Mouse (Mus musculus) heart, embryonic 13.5 days (tissue): ENCODE results near the gene Slc10a6. TPM values are rescaled to one million over a fixed set of nuclear protein-coding genes. Genes with fewer than 3 reads are reported as not detected.

ENCODE experiments used
- ATAC-seq: fragments of 200-750 bp; cut with Nextera tagmentation; 2 replicates; pipeline ENCODE4 v1.8.0; 2017; ENCODE audit warnings: moderate TSS enrichment; ENCODE audit not compliant: insufficient number of reproducible peaks, low FRiP score, low TSS enrichment; ENCODE audit errors: extremely low read depth
- H3K27ac ChIP-seq: fragments of 300-500 bp; sonication (generic); replicated peaks from 2 replicates; pipeline ENCODE4 v1.5.1; 2015; ENCODE audit warnings: moderate library complexity, mild to moderate bottlenecking, inconsistent platforms
- H3K27me3 ChIP-seq: fragments of 300-500 bp; sonication (generic); replicated peaks from 2 replicates; pipeline ENCODE4 v1.6.1; 2015; ENCODE audit warnings: mild to moderate bottlenecking, inconsistent platforms
- H3K36me3 ChIP-seq: fragments of 300-500 bp; sonication (generic); 2 replicates; pipeline ENCODE4 v1.6.1; 2015; ENCODE audit warnings: mild to moderate bottlenecking, inconsistent platforms
- H3K4me1 ChIP-seq: fragments of 300-500 bp; sonication (generic); 2 replicates; pipeline ENCODE4 v1.6.1; 2015; ENCODE audit warnings: inconsistent platforms
- H3K4me2 ChIP-seq: fragments of 300-500 bp; sonication (generic); 2 replicates; pipeline ENCODE4 v1.6.1; 2015; ENCODE audit warnings: inconsistent platforms, mild to moderate bottlenecking, moderate library complexity
- H3K4me3 ChIP-seq: fragments of 300-500 bp; sonication (generic); 2 replicates; pipeline ENCODE4 v1.5.1; 2015; ENCODE audit warnings: moderate library complexity, mild to moderate bottlenecking, inconsistent platforms
- H3K9ac ChIP-seq: fragments of 300-500 bp; sonication (generic); 2 replicates; pipeline ENCODE4 v1.6.1; 2015; ENCODE audit warnings: inconsistent platforms, mild to moderate bottlenecking, moderate library complexity
- H3K9me3 ChIP-seq: fragments of 300-500 bp; sonication (generic); 2 replicates; pipeline ENCODE4 v1.6.1; 2016; ENCODE audit warnings: inconsistent platforms
- WGBS: fragments of 180-500 bp; shearing (Covaris S2); methylation state at CpG from one replicate; pipeline ENCODE4 v1.1.7; 2015; ENCODE audit warnings: mixed read lengths; 5-methylcytosine and 5-hydroxymethylcytosine counted together
- polyA plus RNA-seq: library from polyadenylated mRNA; unstranded; fragments of >200 nt; fragmentation: Nextera tagmentation; extraction: Ambion mirVana; gene quantifications from 2 replicates; pipeline ENCODE4 v1.2.1, GENCODE M21; 2015

Gene Slc10a6
- polyA plus RNA-seq, 1 experiment from 2014 or later, result 0.49 TPM

DNA sequence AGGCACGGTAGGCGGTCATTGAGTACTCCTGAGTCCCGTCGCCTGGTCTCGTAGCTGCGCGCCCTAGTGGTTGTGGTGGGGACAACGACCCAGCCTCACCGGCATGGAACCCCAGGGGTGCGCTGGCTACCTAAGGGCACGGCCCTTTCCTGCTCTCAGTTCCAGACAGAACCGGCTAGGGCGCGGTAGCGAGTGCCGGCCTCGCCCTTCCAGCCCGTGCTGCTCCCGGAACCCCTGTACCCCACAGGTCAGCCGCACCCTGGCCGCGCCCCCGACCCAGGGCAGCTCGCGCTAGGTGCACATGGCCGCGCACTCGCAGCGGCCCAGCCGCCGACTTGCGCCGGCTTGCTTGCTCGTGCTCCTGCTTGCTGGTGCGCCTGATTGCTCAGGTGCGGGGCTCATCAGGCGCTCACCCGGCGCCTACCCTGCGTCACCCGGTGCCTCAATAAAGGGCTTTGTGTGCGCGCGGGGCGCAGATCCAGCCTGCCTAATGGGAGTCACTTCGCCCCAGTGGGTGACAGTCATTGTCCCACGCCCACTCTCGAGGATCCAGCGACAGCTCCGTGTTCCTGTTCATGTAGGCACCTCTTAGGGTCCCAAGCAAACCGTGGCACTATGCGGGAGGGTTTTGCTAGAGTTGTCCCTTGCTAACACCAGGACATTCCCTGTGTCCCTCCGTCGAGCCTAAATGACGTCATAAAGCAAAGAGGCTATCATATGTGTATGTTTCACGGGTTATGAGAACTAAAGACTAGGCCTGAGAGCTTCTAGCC, 26.3 kb upstream of the Slc10a6 start, which contains the start of gene 1700016H13Rik:
Gene 1700016H13Rik, minus strand, starts transcription at position 665 of the 773 bp plus-strand sequence.
- Histone ChIP-seq H3K4me2 (peak within 1 kb of the TSS; percentile 96), H3K4me1 (peaks cover 2% of the 10 kb centered on the region; the same call in 1 of the 2 replicates), H3K36me3 (no peaks in the 10 kb centered on the region), H3K9ac (peak within 1 kb of the TSS; percentile 84), H3K27ac (no peak within 1 kb of the TSS), H3K27me3 (peaks cover 6% of the 10 kb centered on the region; the same call in 1 of the 2 replicates), H3K4me3 (peak within 1 kb of the TSS; percentile 67), H3K9me3 (no peaks in the 10 kb centered on the region)
- peak; percentile 14; the same call in 1 of the 2 replicates for ATAC-seq
- WGBS, result under 1% methylated on average over 52 of the region's 56 CpGs

DNA sequence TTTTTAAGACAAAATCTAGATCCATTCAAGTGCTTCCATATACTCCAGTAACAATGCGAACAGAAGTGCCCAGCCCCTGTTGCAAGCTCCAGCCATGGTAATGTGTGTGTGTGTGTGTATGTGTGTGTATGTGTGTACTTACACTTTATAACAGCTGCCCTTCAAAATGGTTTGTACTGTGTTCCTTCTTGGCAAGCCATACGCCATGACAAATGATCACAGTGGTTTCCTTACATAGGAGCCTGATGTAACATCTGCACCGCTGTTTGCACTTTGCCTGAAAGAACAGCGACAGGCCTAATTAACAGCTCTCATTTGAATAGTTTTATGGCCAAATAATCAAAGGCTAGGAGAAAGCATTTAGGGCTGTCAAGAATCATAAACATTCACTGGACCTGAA, 25.6 kb upstream of the Slc10a6 start:
- Histone ChIP-seq H3K27ac (no peak overlapping the region), H3K4me1 (peaks cover 2% of the 10 kb centered on the region; the same call in 1 of the 2 replicates), H3K4me3 (peak overlapping the region; percentile 67), H3K9me3 (no peaks in the 10 kb centered on the region), H3K27me3 (peaks cover 6% of the 10 kb centered on the region; the same call in 1 of the 2 replicates), H3K36me3 (no peaks in the 10 kb centered on the region), H3K4me2 (peak overlapping the region; percentile 96), H3K9ac (no peak overlapping the region)
- 82% methylated on average over 4 of the region's 4 CpGs for WGBS
- ATAC-seq, result no peak

DNA sequence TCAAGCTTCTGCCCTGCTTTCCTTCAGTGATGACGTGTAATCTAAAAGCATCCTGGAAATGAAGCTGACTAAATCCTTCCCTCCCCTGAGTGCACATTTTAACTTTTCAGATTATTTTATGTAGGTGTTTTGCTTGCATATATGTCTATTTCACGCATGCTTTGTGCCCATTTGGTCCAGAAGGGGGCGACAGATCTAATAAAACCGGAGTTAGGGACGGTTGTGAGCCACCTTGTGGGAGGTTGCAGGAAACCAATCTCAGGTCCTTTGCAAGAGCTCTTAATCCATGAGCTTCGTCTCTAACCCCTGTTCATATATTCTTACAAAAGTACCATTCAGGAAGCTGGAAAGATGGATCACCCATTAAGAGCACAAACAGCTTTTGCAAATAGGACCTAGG, 25.0 kb upstream of the Slc10a6 start:
- Histone ChIP-seq H3K4me3 (no peak overlapping the region), H3K27ac (no peak overlapping the region), H3K9ac (no peak overlapping the region), H3K4me2 (no peak overlapping the region), H3K27me3 (peaks cover 6% of the 10 kb centered on the region; the same call in 1 of the 2 replicates), H3K9me3 (no peaks in the 10 kb centered on the region), H3K36me3 (no peaks in the 10 kb centered on the region), H3K4me1 (peaks cover 2% of the 10 kb centered on the region; the same call in 1 of the 2 replicates)
- WGBS, result 32% methylated on average over 6 of the region's 6 CpGs
- ATAC-seq, result no peak

DNA sequence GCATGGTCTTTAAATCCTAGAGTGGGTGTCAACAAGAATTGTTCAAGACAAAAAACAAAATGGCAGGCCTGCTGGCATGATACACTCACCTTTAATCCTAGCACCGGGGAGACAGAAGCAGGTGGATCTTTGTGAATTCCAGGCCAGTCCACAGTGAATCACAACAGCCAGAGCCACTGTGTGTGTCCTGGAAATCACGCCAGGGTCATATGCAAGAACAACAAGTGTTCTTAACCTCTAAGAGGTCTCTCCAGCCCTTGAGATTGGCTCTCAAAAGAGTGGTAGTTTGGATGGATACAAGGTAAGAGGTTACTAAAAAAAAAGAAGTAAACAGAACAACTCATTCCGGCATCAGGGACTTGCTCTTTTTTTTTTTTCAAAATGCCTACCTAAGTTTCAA, 18.1 kb upstream of the Slc10a6 start:
- whole genome bisulfite sequencing, result 77% methylated on average over 3 of the region's 3 CpGs
- no peak overlapping the region for H3K9ac ChIP-seq
- H3K36me3 ChIP-seq, result no peaks in the 10 kb centered on the region
- H3K27me3 ChIP-seq, result no peaks in the 10 kb centered on the region
- 0 out of 2 replicates have a peak, but pooled peaks cover 4% of the 10 kb centered on the region for H3K4me1 ChIP-seq
- no peak overlapping the region for H3K4me2 ChIP-seq
- no peak for ATAC-seq
- H3K4me3 ChIP-seq, result no peak overlapping the region
- no peaks in the 10 kb centered on the region for H3K9me3 ChIP-seq
- H3K27ac ChIP-seq, result no peak overlapping the region

DNA sequence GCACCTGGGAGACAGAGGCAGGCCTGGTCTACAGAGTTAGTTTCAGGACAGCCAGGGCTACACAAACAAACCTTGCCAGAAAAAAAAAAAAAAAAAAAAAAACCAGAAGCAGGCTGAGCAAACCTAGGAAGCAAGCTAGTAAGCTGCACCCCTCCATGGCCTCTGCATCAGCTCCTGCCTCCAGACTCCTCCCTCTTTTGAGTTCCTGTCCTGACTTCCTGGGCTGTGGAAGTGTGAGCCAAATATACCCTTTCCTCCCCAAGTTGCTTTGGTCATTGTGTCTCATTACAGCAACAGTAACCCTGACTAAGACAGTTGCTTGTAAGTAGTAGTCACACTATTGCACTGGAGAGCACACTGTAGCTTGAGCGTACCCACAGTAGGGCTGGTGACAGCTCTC, 15.0 kb upstream of the Slc10a6 start:
- WGBS, result 92% methylated on average over 1 of the region's 1 CpGs
- H3K9ac ChIP-seq, result no peak overlapping the region
- no peaks in the 10 kb centered on the region for H3K9me3 ChIP-seq
- H3K4me1 ChIP-seq, result 0 out of 2 replicates have a peak, but pooled peaks cover 4% of the 10 kb centered on the region
- no peak overlapping the region for H3K4me3 ChIP-seq
- no peak overlapping the region for H3K4me2 ChIP-seq
- H3K27ac ChIP-seq, result no peak overlapping the region
- H3K27me3 ChIP-seq, result no peaks in the 10 kb centered on the region
- no peak for ATAC-seq
- H3K36me3 ChIP-seq, result no peaks in the 10 kb centered on the region

DNA sequence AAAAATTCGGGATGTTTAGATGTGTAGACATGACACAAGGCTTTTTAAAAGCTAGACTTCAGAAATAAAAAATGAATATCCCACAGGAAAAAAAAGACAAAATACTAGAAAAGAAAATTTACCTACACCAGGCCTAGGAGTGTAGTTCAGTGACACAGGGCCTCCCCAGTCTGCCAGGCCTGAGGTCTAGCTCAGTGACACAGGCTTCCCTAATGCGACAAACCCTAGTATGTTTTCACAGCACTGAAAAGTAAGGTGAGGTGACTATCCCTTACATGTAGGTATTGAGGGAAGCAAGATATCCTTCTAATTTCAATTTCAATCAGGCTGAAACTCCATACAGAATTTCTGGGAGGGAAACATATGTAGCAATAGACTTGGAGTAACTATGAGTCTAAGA, 8.0 kb upstream of the Slc10a6 start:
- no peak overlapping the region for H3K4me2 ChIP-seq
- H3K4me1 ChIP-seq, result no peaks in the 10 kb centered on the region
- H3K9me3 ChIP-seq, result no peaks in the 10 kb centered on the region
- no peak overlapping the region for H3K4me3 ChIP-seq
- ATAC-seq, result no peak
- H3K36me3 ChIP-seq, result no peaks in the 10 kb centered on the region
- no peaks in the 10 kb centered on the region for H3K27me3 ChIP-seq
- H3K9ac ChIP-seq, result no peak overlapping the region
- no peak overlapping the region for H3K27ac ChIP-seq
- 75% methylated on average over 2 of the region's 2 CpGs for WGBS

DNA sequence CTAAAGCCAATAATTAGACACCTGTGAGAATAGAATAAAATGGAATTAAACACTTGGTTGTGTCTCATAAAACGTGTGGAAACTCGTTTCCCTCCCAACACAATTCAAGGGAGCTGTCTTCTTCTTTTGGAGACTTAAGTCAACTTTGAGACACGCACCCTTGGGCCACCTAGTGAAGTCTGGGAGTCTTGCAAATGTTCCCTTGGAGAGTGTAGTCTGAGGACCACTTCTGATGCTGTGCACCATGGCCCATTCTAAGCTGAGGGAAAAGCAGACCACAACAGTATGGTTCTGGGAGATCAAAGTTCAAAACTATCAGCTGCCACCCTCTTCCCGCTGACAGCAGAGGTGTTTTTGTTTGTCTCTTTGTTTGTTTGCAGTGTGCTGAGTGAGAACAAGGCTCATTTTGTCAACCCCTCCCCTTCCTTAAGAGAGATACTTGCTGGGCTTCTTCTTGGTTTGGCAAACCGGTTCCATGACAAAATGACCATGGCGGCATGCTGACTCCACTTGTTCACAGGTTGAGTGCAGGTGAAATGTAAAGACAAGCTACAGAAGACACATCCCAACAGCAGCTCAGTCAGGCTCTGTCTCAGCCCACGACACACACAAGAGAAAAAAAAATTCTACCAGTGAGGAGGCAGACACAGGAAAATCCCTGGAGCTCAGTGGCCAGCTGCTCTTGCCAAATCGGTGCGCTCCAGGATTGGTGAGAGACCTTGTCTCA, 814 bp upstream of the Slc10a6 start:
- H3K36me3 ChIP-seq, result no peaks in the 10 kb centered on the region
- no peaks in the 10 kb centered on the region for H3K27me3 ChIP-seq
- peaks cover 39% of the 10 kb centered on the region for H3K4me1 ChIP-seq
- H3K9me3 ChIP-seq, result no peaks in the 10 kb centered on the region
- H3K27ac ChIP-seq, result peak overlapping the region; percentile 79
- ATAC-seq, result no peak
- 59% methylated on average over 9 of the region's 9 CpGs for WGBS
- no peak overlapping the region; the same call in 1 of the 2 replicates for H3K9ac ChIP-seq
- peak overlapping the region; percentile 48 for H3K4me2 ChIP-seq
- H3K4me3 ChIP-seq, result no peak overlapping the region

DNA sequence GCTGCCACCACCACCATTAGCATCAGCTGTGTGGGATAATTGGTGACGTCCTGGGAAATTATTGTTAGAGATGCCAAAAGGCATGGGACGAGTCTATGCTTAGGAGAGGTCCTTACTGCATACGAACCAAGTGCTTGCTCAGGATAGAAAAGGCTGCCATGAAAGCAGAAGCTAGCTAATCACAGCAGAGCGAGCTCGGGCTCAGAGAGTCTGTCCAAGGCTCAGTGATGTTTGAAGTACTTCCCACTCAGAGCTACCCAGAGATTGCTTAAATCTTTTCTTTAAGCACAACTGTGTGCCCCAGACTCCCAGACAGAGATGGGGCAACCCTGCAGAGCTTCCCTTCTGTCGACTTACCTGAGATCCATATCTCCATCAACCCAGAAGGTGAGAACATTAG, 704 bp downstream of the Slc10a6 start:
- Histone ChIP-seq H3K4me1 (peaks cover 40% of the 10 kb centered on the region), H3K4me2 (0 out of 2 replicates have a peak overlapping the region, but pooled peaks have one; percentile 48), H3K9ac (no peak overlapping the region), H3K36me3 (no peaks in the 10 kb centered on the region), H3K27me3 (no peaks in the 10 kb centered on the region), H3K4me3 (no peak overlapping the region), H3K27ac (peak overlapping the region; percentile 79), H3K9me3 (no peaks in the 10 kb centered on the region)
- WGBS, result 68% methylated on average over 6 of the region's 6 CpGs
- ATAC-seq, result no peak

DNA sequence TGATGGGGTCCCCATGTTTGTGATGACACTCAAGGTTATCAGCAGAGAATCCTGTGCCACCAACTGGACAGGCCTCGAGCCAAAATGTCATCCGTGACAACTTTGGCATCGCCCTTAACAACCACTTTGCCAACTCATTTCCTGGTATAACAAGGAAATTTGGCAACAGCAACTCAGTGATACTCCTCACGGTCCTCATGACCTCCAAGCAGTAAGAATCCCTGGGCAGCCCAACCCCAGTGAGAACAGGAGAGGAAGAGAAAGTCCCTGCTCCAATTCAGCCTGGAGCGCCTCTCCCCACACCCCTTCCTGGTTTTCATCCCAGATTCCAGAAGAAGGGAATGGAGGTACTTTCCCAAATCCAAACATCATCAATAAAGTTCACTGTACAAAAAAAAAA, 4.4 kb downstream of the Slc10a6 start:
- Histone ChIP-seq H3K4me2 (no peak overlapping the region), H3K9me3 (no peaks in the 10 kb centered on the region), H3K4me3 (no peak overlapping the region), H3K9ac (no peak overlapping the region), H3K36me3 (no peaks in the 10 kb centered on the region), H3K4me1 (peaks cover 60% of the 10 kb centered on the region), H3K27ac (no peak overlapping the region), H3K27me3 (no peaks in the 10 kb centered on the region)
- 82% methylated on average over 5 of the region's 5 CpGs for WGBS
- no peak for ATAC-seq

DNA sequence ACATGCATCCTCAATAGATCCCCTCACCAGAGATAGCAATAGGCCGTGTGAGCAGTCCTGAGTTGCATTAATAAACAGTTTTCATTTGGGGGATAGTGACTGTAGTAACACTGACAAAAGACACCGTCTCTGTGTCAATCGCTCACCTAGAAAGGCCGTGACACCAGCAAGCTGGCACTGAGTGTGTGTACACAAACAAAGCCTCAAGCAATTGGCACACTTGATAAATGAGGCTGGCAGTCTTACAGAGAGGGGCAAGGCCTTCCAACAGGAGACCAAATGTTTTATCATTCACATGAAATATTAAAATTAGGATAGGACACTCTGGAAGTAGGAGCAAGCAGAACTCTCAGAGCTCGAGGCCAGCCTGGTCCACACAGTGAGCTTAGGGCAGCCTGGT, 6.9 kb downstream of the Slc10a6 start:
- no peak overlapping the region for H3K27ac ChIP-seq
- whole genome bisulfite sequencing, result 76% methylated on average over 5 of the region's 5 CpGs
- no peaks in the 10 kb centered on the region for H3K9me3 ChIP-seq
- H3K4me3 ChIP-seq, result no peak overlapping the region
- no peaks in the 10 kb centered on the region for H3K27me3 ChIP-seq
- no peak overlapping the region for H3K4me2 ChIP-seq
- no peaks in the 10 kb centered on the region for H3K36me3 ChIP-seq
- no peak for ATAC-seq
- H3K4me1 ChIP-seq, result peaks cover 35% of the 10 kb centered on the region
- no peak overlapping the region for H3K9ac ChIP-seq

DNA sequence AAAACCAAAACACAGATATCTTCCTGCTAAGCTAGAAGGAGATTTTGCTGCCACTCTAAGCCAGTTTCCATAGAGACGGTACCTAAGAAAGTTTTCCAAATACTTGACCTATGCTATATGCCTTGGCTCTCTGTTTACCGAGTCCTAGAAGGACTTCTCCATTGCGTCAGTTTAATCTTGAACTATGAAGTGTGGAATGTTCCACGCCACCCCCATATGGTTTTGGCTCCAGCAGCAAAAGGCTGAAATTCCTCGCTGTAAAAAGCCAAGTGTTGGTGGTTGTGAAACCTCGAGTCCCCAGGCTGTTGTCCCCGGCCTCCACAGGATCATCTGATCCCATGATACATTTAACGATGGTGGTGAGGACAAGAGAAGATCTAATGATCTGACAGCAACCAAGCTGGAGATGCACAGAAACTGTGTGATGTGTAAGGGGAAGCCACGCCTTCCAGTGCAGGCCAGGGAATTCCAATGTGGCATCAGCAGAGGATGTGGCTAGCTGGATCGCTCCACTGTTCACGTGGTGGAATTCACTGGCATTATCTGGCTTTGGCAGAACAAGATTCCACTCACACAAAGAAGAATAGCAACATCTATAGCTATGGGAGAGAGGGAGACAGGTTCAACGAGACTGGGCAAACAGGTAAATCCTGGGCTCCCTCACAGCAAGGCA, 8.8 kb downstream of the Slc10a6 start:
- Histone ChIP-seq H3K4me1 (peaks cover 27% of the 10 kb centered on the region), H3K9ac (no peak overlapping the region), H3K4me3 (no peak overlapping the region), H3K27ac (peak overlapping the region; percentile 70), H3K36me3 (no peaks in the 10 kb centered on the region), H3K27me3 (no peaks in the 10 kb centered on the region), H3K4me2 (peak overlapping the region; percentile 7; the same call in 1 of the 2 replicates), H3K9me3 (no peaks in the 10 kb centered on the region)
- WGBS, result 34% methylated on average over 12 of the region's 12 CpGs
- ATAC-seq, result no peak; the same call in 1 of the 2 replicates
